Mouse (Mus musculus) embryonic facial prominence, embryonic 15.5 days (tissue): Measurements from ENCODE around the gene Car7. TPM values are rescaled to one million over a fixed set of nuclear protein-coding genes. Genes with fewer than 3 reads are reported as not detected.

Source experiments
- ATAC-seq: fragments of 200-750 bp; cut with Nextera tagmentation; 2 replicates; pipeline ENCODE4 v1.8.0; 2017; ENCODE audit warnings: low read depth, moderate TSS enrichment; ENCODE audit not compliant: insufficient number of reproducible peaks, low FRiP score, low TSS enrichment
- H3K27ac ChIP-seq: fragments of 300-500 bp; sonication (generic); replicated peaks from 2 replicates; pipeline ENCODE4 v1.5.1; 2015; ENCODE audit warnings: mild to moderate bottlenecking, inconsistent platforms
- H3K27me3 ChIP-seq: fragments of 300-500 bp; sonication (generic); 2 replicates; pipeline ENCODE4 v1.6.1; 2015; ENCODE audit warnings: inconsistent platforms
- H3K36me3 ChIP-seq: fragments of 300-500 bp; sonication (generic); 2 replicates; pipeline ENCODE4 v1.6.1; 2015; ENCODE audit warnings: mild to moderate bottlenecking, inconsistent platforms
- H3K4me1 ChIP-seq: fragments of 300-500 bp; sonication (generic); 2 replicates; pipeline ENCODE4 v1.6.1; 2015; ENCODE audit warnings: inconsistent platforms
- H3K4me2 ChIP-seq: fragments of 300-500 bp; sonication (generic); replicated peaks from 2 replicates; pipeline ENCODE4 v1.6.1; 2015; ENCODE audit warnings: mild to moderate bottlenecking, inconsistent platforms
- H3K4me3 ChIP-seq: fragments of 300-500 bp; sonication (generic); replicated peaks from 2 replicates; pipeline ENCODE4 v1.5.1; 2015; ENCODE audit warnings: mild to moderate bottlenecking, inconsistent platforms
- H3K9ac ChIP-seq: fragments of 300-500 bp; sonication (generic); 2 replicates; pipeline ENCODE4 v1.6.1; 2015; ENCODE audit warnings: inconsistent platforms
- H3K9me3 ChIP-seq: fragments of 300-500 bp; sonication (generic); replicated peaks from 2 replicates; pipeline ENCODE4 v1.6.1; 2016; ENCODE audit warnings: inconsistent platforms
- WGBS: fragments of 180-500 bp; shearing (Covaris S2); methylation state at CpG from one replicate; pipeline ENCODE4 v1.1.7; 2015; 5-methylcytosine and 5-hydroxymethylcytosine counted together
- polyA plus RNA-seq: library from polyadenylated mRNA; unstranded; fragments of >200 nt; fragmentation: Nextera tagmentation; extraction: Ambion mirVana; gene quantifications from 2 replicates; pipeline ENCODE4 v1.2.1, GENCODE M21; 2015

Gene Car7
- polyA plus RNA-seq, result 1.1 and 1.2 TPM in 2 replicates

- 0 out of 2 replicates have a peak, but pooled peaks cover under 1% of the 10 kb centered on the region for H3K27me3 ChIP-seq
- H3K4me3 ChIP-seq, result peak within 1 kb of the TSS; percentile 86
- peak within 1 kb of the TSS; percentile 66 for H3K4me2 ChIP-seq
- peak within 1 kb of the TSS; percentile 90 for H3K27ac ChIP-seq
- ATAC-seq, result peak; percentile 93
- H3K4me1 ChIP-seq, result peaks cover 27% of the 10 kb centered on the region
- no peaks in the 10 kb centered on the region for H3K9me3 ChIP-seq
- WGBS, result under 1% methylated on average over 70 of the region's 70 CpGs
- H3K36me3 ChIP-seq, result peaks cover 11% of the 10 kb centered on the region
- H3K9ac ChIP-seq, result peak within 1 kb of the TSS; percentile 96
These were observed at the start of gene Car7, which contains the start of gene Nae1 for GRCm38 (mm10) chr8:104533971-104534778. TSS of gene Car7 (plus strand) at chr8:104534689. TSS of gene Nae1 (minus strand) at chr8:104534637.

- H3K27ac ChIP-seq, result peak within 1 kb of the TSS; percentile 52
- ATAC-seq, result peak; percentile 74
These were observed 25.2 kb upstream of the Car7 start, which contains the start of gene Terb1 for GRCm38 (mm10) chr8:104509061-104510006. TSS of gene Terb1 (minus strand) at chr8:104509910.

DNA sequence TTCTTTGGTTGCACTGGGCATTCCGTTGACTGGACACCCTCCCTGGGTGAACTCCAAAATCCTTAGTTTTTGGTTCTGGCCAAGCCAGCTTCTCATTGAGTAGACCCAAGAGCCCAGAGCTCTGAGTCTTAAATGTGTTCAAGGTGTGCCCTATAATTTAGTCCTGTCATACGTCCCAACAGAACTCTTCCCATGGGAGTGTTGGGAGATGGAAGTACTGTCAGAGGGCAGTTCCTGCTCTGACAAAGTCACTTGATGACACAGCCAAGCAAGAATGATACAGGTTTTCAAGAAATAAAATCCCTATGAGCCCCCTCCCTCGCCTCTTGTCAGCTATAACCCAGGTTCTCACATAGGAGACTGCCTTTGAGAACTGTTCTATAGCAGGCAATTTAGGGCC, 24.4 kb upstream of the Car7 start:
- Histone ChIP-seq H3K4me2 (peak overlapping the region; percentile 100; the same call in 1 of the 2 replicates), H3K9me3 (no peaks in the 10 kb centered on the region), H3K36me3 (peaks cover 21% of the 10 kb centered on the region), H3K27ac (no peak overlapping the region), H3K4me3 (peak overlapping the region; percentile 58; the same call in 1 of the 2 replicates), H3K27me3 (no peaks in the 10 kb centered on the region), H3K4me1 (peaks cover 15% of the 10 kb centered on the region), H3K9ac (no peak overlapping the region; the same call in 1 of the 2 replicates)
- 72% methylated on average over 3 of the region's 3 CpGs for WGBS
- ATAC-seq, result no peak

More at GRCm38 (mm10) chr8:104509061-104510006, 25.2 kb upstream of the Car7 start, which contains the start of gene Terb1:
- H3K27me3 ChIP-seq, result no peaks in the 10 kb centered on the region
- peaks cover 15% of the 10 kb centered on the region for H3K36me3 ChIP-seq
- peak within 1 kb of the TSS; percentile 58 for H3K4me3 ChIP-seq
- H3K9me3 ChIP-seq, result no peaks in the 10 kb centered on the region
- H3K4me1 ChIP-seq, result peaks cover 15% of the 10 kb centered on the region
- under 1% methylated on average over 64 of the region's 64 CpGs for WGBS
- H3K9ac ChIP-seq, result peak within 1 kb of the TSS; percentile 66
- H3K4me2 ChIP-seq, result peak within 1 kb of the TSS; percentile 100

GRCm38 (mm10) chr8:104517872-104518271, 16.6 kb upstream of the Car7 start:
- H3K9ac ChIP-seq, result no peak overlapping the region
- 70% methylated on average over 5 of the region's 5 CpGs for WGBS
- no peak overlapping the region for H3K4me2 ChIP-seq
- H3K36me3 ChIP-seq, result peaks cover 56% of the 10 kb centered on the region
- H3K9me3 ChIP-seq, result no peaks in the 10 kb centered on the region
- no peak for ATAC-seq
- no peak overlapping the region for H3K4me3 ChIP-seq
- no peak overlapping the region for H3K27ac ChIP-seq
- H3K4me1 ChIP-seq, result no peaks in the 10 kb centered on the region
- H3K27me3 ChIP-seq, result no peaks in the 10 kb centered on the region

GRCm38 (mm10) chr8:104529671-104530070, 4.8 kb upstream of the Car7 start:
- H3K4me3 ChIP-seq, result no peak overlapping the region
- H3K27me3 ChIP-seq, result no peaks in the 10 kb centered on the region
- no peak overlapping the region for H3K4me2 ChIP-seq
- WGBS, result 90% methylated on average over 6 of the region's 6 CpGs
- no peaks in the 10 kb centered on the region for H3K9me3 ChIP-seq
- H3K9ac ChIP-seq, result no peak overlapping the region
- H3K4me1 ChIP-seq, result peaks cover 12% of the 10 kb centered on the region
- H3K27ac ChIP-seq, result no peak overlapping the region
- no peak for ATAC-seq
- peaks cover 26% of the 10 kb centered on the region for H3K36me3 ChIP-seq

- 12% methylated on average over 7 of the region's 7 CpGs for WGBS
- no peak for ATAC-seq
- peak overlapping the region; percentile 66 for H3K4me2 ChIP-seq
- H3K9me3 ChIP-seq, result no peaks in the 10 kb centered on the region
- H3K27ac ChIP-seq, result no peak overlapping the region
- H3K27me3 ChIP-seq, result no peaks in the 10 kb centered on the region
- peak overlapping the region; percentile 86 for H3K4me3 ChIP-seq
- peaks cover 12% of the 10 kb centered on the region for H3K36me3 ChIP-seq
- H3K9ac ChIP-seq, result peak overlapping the region; percentile 96; the same call in 1 of the 2 replicates
- H3K4me1 ChIP-seq, result peaks cover 26% of the 10 kb centered on the region
These were observed 938 bp upstream of the Car7 start for GRCm38 (mm10) chr8:104533551-104533950.

DNA sequence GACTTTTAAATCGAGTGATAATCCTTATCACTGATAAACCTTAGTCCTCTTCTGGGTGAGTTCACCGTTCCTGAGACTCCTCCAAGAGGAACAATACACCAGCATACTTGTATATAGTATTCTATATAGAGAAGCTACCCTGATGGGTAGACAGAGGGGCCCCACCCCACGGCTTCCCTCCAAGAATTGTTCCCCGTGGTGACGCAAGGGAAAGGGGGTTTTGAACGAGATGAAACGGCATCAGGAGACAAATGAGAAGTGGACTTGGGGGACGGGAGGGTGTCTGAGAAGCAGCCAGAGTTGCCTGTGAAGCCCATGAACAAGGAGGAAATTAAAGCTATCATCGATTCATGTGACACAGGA, 271 bp downstream of the Car7 start:
- Histone ChIP-seq H3K36me3 (peaks cover 5% of the 10 kb centered on the region), H3K4me1 (peaks cover 27% of the 10 kb centered on the region), H3K27ac (peak overlapping the region; percentile 22; the same call in 1 of the 2 replicates), H3K27me3 (peaks cover 6% of the 10 kb centered on the region; the same call in 1 of the 2 replicates), H3K9me3 (no peaks in the 10 kb centered on the region), H3K9ac (peak overlapping the region; percentile 21; the same call in 1 of the 2 replicates), H3K4me3 (peak overlapping the region; percentile 86), H3K4me2 (peak overlapping the region; percentile 66)
- no peak; the same call in 1 of the 2 replicates for ATAC-seq
- WGBS, result 6% methylated on average over 9 of the region's 9 CpGs

DNA sequence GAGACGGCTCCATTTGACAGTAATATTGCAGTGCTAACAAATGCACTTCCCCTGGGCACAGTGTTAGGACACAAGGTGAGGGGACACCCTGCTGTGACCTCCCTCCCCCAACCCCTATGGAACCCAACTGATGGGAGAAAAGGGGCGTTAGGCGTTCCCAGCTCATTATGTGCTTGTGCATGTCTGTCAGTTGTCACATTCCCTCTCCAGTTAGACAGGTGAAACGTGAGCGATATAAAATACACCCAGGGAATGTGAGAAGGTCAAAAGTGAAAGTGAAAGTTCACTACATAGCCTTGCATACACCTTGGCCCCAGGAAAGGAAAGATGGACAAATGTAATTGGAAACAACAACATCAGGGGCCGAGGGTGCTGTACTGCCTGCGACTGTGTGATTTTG, 889 bp downstream of the Car7 start:
- Histone ChIP-seq H3K9ac (no peak overlapping the region), H3K36me3 (no peaks in the 10 kb centered on the region), H3K4me3 (peak overlapping the region; percentile 86), H3K4me1 (peaks cover 27% of the 10 kb centered on the region), H3K27ac (no peak overlapping the region), H3K27me3 (peaks cover 13% of the 10 kb centered on the region), H3K9me3 (no peaks in the 10 kb centered on the region), H3K4me2 (peak overlapping the region; percentile 66)
- ATAC-seq, result no peak
- 30% methylated on average over 7 of the region's 7 CpGs for WGBS

DNA sequence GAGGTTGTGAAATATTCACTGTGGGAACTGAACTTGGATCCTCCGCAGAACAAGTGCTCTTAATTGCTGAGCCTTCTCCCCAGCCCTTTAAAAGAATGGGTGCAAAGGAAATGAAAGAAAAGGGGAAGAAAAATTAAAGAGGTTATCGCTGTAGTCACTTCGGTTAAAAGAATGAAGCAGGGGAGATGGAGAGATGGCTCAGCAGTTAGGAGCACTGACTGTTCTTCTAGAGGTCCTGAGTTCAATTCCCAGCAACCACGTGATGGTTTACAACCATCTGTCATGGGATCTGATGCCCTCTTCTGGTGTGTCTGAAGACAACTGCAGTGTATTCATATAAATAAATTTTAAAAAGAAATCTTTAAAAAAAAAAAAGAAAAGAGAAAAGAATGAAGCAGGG, 1.5 kb downstream of the Car7 start:
- WGBS, result 79% methylated on average over 4 of the region's 4 CpGs
- Histone ChIP-seq H3K4me1 (peaks cover 33% of the 10 kb centered on the region), H3K36me3 (no peaks in the 10 kb centered on the region), H3K4me3 (no peak overlapping the region), H3K4me2 (no peak overlapping the region), H3K9ac (no peak overlapping the region), H3K27me3 (peaks cover 19% of the 10 kb centered on the region), H3K9me3 (no peaks in the 10 kb centered on the region), H3K27ac (no peak overlapping the region)
- no peak for ATAC-seq

DNA sequence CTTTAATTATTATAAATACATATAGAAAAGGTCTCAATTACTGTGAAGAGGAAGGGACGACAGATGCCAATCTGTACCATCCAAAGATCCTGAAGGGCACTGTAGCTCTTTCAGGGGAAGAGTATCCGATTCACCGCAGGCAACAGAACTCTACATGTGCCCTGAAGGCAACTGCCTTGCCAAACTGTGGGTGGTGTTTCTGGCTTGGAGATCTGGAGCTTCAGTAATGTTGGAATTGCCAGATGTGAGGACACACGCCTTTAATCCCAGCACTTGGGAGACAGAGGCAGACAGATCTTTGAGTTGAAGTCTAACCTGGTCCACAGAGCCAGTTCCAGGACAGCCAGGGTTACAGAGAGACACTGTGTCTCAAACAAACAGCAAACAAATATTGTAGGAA, 4.4 kb downstream of the Car7 start:
- ATAC-seq, result no peak
- no peak overlapping the region for H3K27ac ChIP-seq
- peaks cover 30% of the 10 kb centered on the region for H3K4me1 ChIP-seq
- WGBS, result 65% methylated on average over 4 of the region's 4 CpGs
- H3K4me3 ChIP-seq, result no peak overlapping the region
- no peaks in the 10 kb centered on the region for H3K9me3 ChIP-seq
- H3K36me3 ChIP-seq, result no peaks in the 10 kb centered on the region
- H3K4me2 ChIP-seq, result no peak overlapping the region
- no peak overlapping the region for H3K9ac ChIP-seq
- peaks cover 47% of the 10 kb centered on the region for H3K27me3 ChIP-seq

GRCm38 (mm10) chr8:104539566-104539965, 5.1 kb downstream of the Car7 start:
- H3K27me3 ChIP-seq, result peaks cover 49% of the 10 kb centered on the region
- no peak overlapping the region for H3K9ac ChIP-seq
- H3K36me3 ChIP-seq, result no peaks in the 10 kb centered on the region
- no peak overlapping the region for H3K27ac ChIP-seq
- peaks cover 30% of the 10 kb centered on the region for H3K4me1 ChIP-seq
- H3K4me3 ChIP-seq, result no peak overlapping the region
- 77% methylated on average over 2 of the region's 2 CpGs for WGBS
- H3K9me3 ChIP-seq, result no peaks in the 10 kb centered on the region
- no peak overlapping the region for H3K4me2 ChIP-seq
- no peak for ATAC-seq
